Mouse (Mus musculus) brain, adult 2 months (tissue): Measurements from ENCODE around the gene Jak1.
A peak's percentile ranks its signal among the peaks of the same experiment; 100 is the strongest.

ENCODE experiments used
- DNase-seq: peaks from one replicate; pipeline ENCODE4 v3.0.0; 2011; ENCODE audit warnings: low read depth, low spot score

Jak1 gene

GRCm38 (mm10) chr4:101264741-101265513 lies at the start of gene Jak1:
Gene Jak1 (minus strand): TSS chr4:101265282.
- DNase-seq, result peak; percentile 98

GRCm38 (mm10) chr4:101312055-101312454 lies 47.0 kb upstream of the Jak1 start:
- DNase-seq, result no peak

- no peak for DNase-seq
Measured at GRCm38 (mm10) chr4:101308166-101308565, 43.1 kb upstream of the Jak1 start.

GRCm38 (mm10) chr4:101307286-101307685 lies 42.2 kb upstream of the Jak1 start:
- no peak for DNase-seq

- DNase-seq, result peak; percentile 73
Measured at GRCm38 (mm10) chr4:101306132-101306915, 41.2 kb upstream of the Jak1 start.

- DNase-seq, result no peak
Measured at GRCm38 (mm10) chr4:101305126-101305525, 40.0 kb upstream of the Jak1 start.

- peak; percentile 33 for DNase-seq
Measured at GRCm38 (mm10) chr4:101304114-101304513, 39.0 kb upstream of the Jak1 start.

GRCm38 (mm10) chr4:101300392-101300910 lies 35.4 kb upstream of the Jak1 start:
- no peak for DNase-seq

GRCm38 (mm10) chr4:101298311-101298990 lies 33.4 kb upstream of the Jak1 start:
- no peak for DNase-seq

- DNase-seq, result no peak
Measured at GRCm38 (mm10) chr4:101296836-101297235, 31.8 kb upstream of the Jak1 start.

GRCm38 (mm10) chr4:101295788-101296187 lies 30.7 kb upstream of the Jak1 start:
- no peak for DNase-seq

GRCm38 (mm10) chr4:101293661-101294060 lies 28.6 kb upstream of the Jak1 start:
- DNase-seq, result no peak

GRCm38 (mm10) chr4:101292736-101293541 lies 27.9 kb upstream of the Jak1 start:
- no peak for DNase-seq

- peak; percentile 86 for DNase-seq
Measured at GRCm38 (mm10) chr4:101292028-101292735, 27.1 kb upstream of the Jak1 start.

- DNase-seq, result no peak
Measured at GRCm38 (mm10) chr4:101288292-101288691, 23.2 kb upstream of the Jak1 start.

- no peak for DNase-seq
Measured at GRCm38 (mm10) chr4:101286562-101286961, 21.5 kb upstream of the Jak1 start.

- no peak for DNase-seq
Measured at GRCm38 (mm10) chr4:101285906-101286432, 20.9 kb upstream of the Jak1 start.

- DNase-seq, result peak; percentile 22
Measured at GRCm38 (mm10) chr4:101283938-101284337, 18.9 kb upstream of the Jak1 start.

- no peak for DNase-seq
Measured at GRCm38 (mm10) chr4:101282237-101282636, 17.2 kb upstream of the Jak1 start.

GRCm38 (mm10) chr4:101280119-101280518 lies 15.0 kb upstream of the Jak1 start:
- DNase-seq, result no peak
